Mouse (Mus musculus): ENCODE measurements at regions not wholly inside any gene's neighbourhood (a gene's known extent, or its start where the extent isn't known, plus 50 kb on each side); places are given as distances from the start of the nearest gene placed in this dataset.

- TF ChIP-seq CTCF (IDR thresholded peaks at IDR 0.05; ENCODE audit: borderline replicate concordance, extremely low read depth, insufficient read depth, insufficient read length) (no peak), POLR2A (IDR thresholded peaks at IDR 0.05; ENCODE audit: borderline replicate concordance, extremely low read depth, insufficient read depth, insufficient read length, poor library complexity, severe bottlenecking) (no peak)
- DNase-seq (ENCODE audit: low read depth): peak; percentile 86
These were observed 59.6 kb upstream of the Arntl start for GRCm38 (mm10) chr7:113147391-113148332.

- no peak for DNase-seq (ENCODE audit: low read depth)
- no peak for TF ChIP-seq POLR2A (IDR thresholded peaks at IDR 0.05; ENCODE audit: borderline replicate concordance, extremely low read depth, insufficient read depth, insufficient read length, poor library complexity, severe bottlenecking)
- no peak for TF ChIP-seq CTCF (IDR thresholded peaks at IDR 0.05; ENCODE audit: borderline replicate concordance, extremely low read depth, insufficient read depth, insufficient read length)
These were observed 58.6 kb upstream of the Arntl start for GRCm38 (mm10) chr7:113148700-113149099.

- TF ChIP-seq POLR2A (IDR thresholded peaks at IDR 0.05; ENCODE audit: borderline replicate concordance, extremely low read depth, insufficient read depth, insufficient read length, poor library complexity, severe bottlenecking): no peak
- TF ChIP-seq CTCF (IDR thresholded peaks at IDR 0.05; ENCODE audit: borderline replicate concordance, extremely low read depth, insufficient read depth, insufficient read length): no peak
- DNase-seq (ENCODE audit: low read depth): no peak
These were observed 57.2 kb upstream of the Arntl start for GRCm38 (mm10) chr7:113149966-113150470.

GRCm38 (mm10) chr7:113150789-113151188, 56.5 kb upstream of the Arntl start:
- TF ChIP-seq POLR2A (IDR thresholded peaks at IDR 0.05; ENCODE audit: borderline replicate concordance, extremely low read depth, insufficient read depth, insufficient read length, poor library complexity, severe bottlenecking) (no peak), CTCF (IDR thresholded peaks at IDR 0.05; ENCODE audit: borderline replicate concordance, extremely low read depth, insufficient read depth, insufficient read length) (no peak)
- peak; percentile 33 for DNase-seq (ENCODE audit: low read depth)

- TF ChIP-seq CTCF (IDR thresholded peaks at IDR 0.05; ENCODE audit: borderline replicate concordance, extremely low read depth, insufficient read depth, insufficient read length) (no peak), POLR2A (IDR thresholded peaks at IDR 0.05; ENCODE audit: borderline replicate concordance, extremely low read depth, insufficient read depth, insufficient read length, poor library complexity, severe bottlenecking) (no peak)
- no peak for DNase-seq (ENCODE audit: low read depth)
These were observed 55.8 kb upstream of the Arntl start for GRCm38 (mm10) chr7:113151499-113151898.

GRCm38 (mm10) chr7:113153386-113153785, 53.9 kb upstream of the Arntl start:
- TF ChIP-seq POLR2A (IDR thresholded peaks at IDR 0.05; ENCODE audit: borderline replicate concordance, extremely low read depth, insufficient read depth, insufficient read length, poor library complexity, severe bottlenecking) (no peak), CTCF (IDR thresholded peaks at IDR 0.05; ENCODE audit: borderline replicate concordance, extremely low read depth, insufficient read depth, insufficient read length) (no peak)
- peak; percentile 42 for DNase-seq (ENCODE audit: low read depth)

GRCm38 (mm10) chr7:113154066-113154465, 53.2 kb upstream of the Arntl start:
- TF ChIP-seq CTCF (IDR thresholded peaks at IDR 0.05; ENCODE audit: borderline replicate concordance, extremely low read depth, insufficient read depth, insufficient read length) (no peak), POLR2A (IDR thresholded peaks at IDR 0.05; ENCODE audit: borderline replicate concordance, extremely low read depth, insufficient read depth, insufficient read length, poor library complexity, severe bottlenecking) (no peak)
- no peak for DNase-seq (ENCODE audit: low read depth)

- no peak for DNase-seq (ENCODE audit: low read depth)
- no peak for TF ChIP-seq POLR2A (IDR thresholded peaks at IDR 0.05; ENCODE audit: borderline replicate concordance, extremely low read depth, insufficient read depth, insufficient read length, poor library complexity, severe bottlenecking)
- no peak for TF ChIP-seq CTCF (IDR thresholded peaks at IDR 0.05; ENCODE audit: borderline replicate concordance, extremely low read depth, insufficient read depth, insufficient read length)
These were observed 50.9 kb upstream of the Arntl start for GRCm38 (mm10) chr7:113156366-113156765.

GRCm38 (mm10) chr7:113156861-113157747, 50.2 kb upstream of the Arntl start:
- peak; percentile 40 for DNase-seq (ENCODE audit: low read depth)
- TF ChIP-seq POLR2A (IDR thresholded peaks at IDR 0.05; ENCODE audit: borderline replicate concordance, extremely low read depth, insufficient read depth, insufficient read length, poor library complexity, severe bottlenecking) (no peak), CTCF (IDR thresholded peaks at IDR 0.05; ENCODE audit: borderline replicate concordance, extremely low read depth, insufficient read depth, insufficient read length) (no peak)

Data from brain, embryonic 14.5 days (tissue).